Mouse (Mus musculus): ENCODE data around the gene Slc2a6.

GRCm38 (mm10) chr2:27042131-27042844 lies 14.5 kb upstream of the Slc2a6 start:
- no peak for TF ChIP-seq CTCF (IDR thresholded peaks at IDR 0.05; ENCODE audit: borderline replicate concordance, control insufficient read depth, extremely low read depth, insufficient read depth, low read length, poor library complexity)
- TF ChIP-seq POLR2A (IDR thresholded peaks at IDR 0.05; ENCODE audit: control insufficient read depth, extremely low read depth, insufficient read depth, low read length, poor library complexity): no peak
